Mouse (Mus musculus): Measurements from ENCODE around the gene Ugt1a6a. TPM values are rescaled to one million over a fixed set of nuclear protein-coding genes. Genes with fewer than 3 reads are reported as not detected.
"Not testable (repeated sequence)": the region's sequence is repeated elsewhere in the genome, so short reads cannot be mapped to it uniquely, and the experiment has no call there.

Ugt1a6a gene
- total RNA-seq, 2 experiments from 2014 or later: 0.40 TPM; not detected in 1

GRCm38 (mm10) chr1:88130223-88130622 lies 4.4 kb upstream of the Ugt1a6a start:
- DNase-seq (ENCODE audit: low spot score in 2 of 2); intact Hi-C loops (cut with DNase I): not testable (repeated sequence)

DNA sequence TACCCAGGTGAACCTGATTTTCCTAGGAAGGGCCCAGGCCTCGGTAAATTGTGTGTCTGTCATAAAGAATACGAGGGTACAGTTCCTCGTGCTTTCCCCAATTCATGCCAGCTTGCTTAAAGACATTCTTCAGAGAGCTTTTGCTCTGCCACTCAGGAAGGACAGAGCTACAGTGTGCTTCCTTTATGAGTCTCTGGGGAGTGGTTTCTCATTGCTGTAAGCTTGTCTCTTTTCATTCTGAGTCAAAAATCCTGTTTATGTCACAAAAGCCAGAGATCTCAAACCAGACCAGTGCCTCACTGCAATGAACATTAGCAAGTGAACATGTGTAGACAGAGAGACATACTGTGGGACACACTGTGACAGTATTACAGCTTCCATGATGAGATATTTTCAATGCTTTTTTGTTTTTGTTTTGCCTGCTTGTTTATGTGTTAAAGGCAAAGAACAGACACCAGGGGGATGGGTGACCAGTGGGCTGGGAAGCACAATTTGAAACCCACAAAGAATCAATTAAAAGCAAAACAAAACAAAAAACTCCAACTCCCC lies 627 bp upstream of the Ugt1a6a start:
- intact Hi-C loops (cut with DNase I): no loop called here

DNA sequence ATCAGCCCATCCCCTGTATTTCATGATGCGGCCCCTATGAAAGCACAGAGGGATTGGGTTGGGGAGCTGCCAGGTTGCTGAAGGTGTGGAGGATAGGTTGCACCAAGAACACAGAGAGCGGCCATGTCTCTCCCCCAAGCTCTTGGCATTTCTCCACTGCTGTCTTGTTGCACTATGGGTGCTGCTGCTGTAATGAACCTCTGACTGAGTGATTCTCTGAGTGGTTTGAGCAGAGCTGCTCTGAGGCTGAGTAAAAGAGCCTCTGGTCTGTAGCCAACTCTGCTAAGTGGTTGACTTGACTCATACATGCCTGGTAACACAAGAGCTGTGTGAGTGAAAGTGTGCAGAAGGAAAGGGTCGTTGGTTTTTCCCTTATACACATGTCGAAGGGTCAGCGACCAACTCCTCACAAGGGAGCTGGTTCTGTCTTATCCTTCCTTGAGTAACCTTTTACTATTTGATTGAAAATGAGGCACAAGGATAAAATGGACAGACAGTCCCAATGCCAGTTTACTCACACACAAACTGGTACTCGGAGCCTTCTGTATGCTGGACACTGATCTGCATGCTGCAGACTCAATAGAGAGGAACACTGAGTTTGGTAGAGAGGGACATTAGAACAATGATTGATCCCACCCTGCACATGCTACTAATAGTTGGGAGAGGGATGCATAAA lies 758 bp downstream of the Ugt1a6a start:
- intact Hi-C loops (cut with DNase I); DNase-seq (ENCODE audit: low spot score in 2 of 2): not testable (repeated sequence)

More for the DNA sequence above, 627 bp upstream of the Ugt1a6a start:
- no peak for DNase-seq (ENCODE audit: low spot score in 2 of 2)

DNA sequence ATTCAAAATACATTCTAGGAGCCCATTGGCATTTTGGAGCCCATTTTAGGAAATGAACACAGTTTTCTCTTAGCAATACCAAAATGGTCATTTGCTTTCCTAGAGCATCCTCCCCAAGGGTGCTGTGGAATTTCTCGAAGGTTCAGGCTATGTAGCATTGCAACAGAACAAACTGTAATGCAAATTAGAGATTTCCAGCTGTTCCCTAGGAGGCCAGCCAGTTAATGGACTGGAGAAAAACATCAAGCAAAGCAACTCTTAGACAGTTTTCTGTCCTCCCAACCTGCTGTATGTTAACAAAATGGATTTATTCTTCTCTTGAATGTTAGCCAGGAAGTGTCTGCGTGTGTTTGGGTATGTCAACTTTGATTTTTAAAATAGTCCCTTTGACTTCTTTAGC lies 2.0 kb downstream of the Ugt1a6a start:
- intact Hi-C loops (cut with DNase I): no loop called here
- no peak for DNase-seq (ENCODE audit: low spot score in 2 of 2)

- intact Hi-C loops (cut with DNase I): no loop called here
These were observed 2.7 kb downstream of the Ugt1a6a start for GRCm38 (mm10) chr1:88137264-88137663.

GRCm38 (mm10) chr1:88138145-88138544 lies 3.5 kb downstream of the Ugt1a6a start:
- DNase-seq (ENCODE audit: low spot score in 2 of 2): no peak
- intact Hi-C loops (cut with DNase I): no loop called here

More at GRCm38 (mm10) chr1:88137264-88137663, 2.7 kb downstream of the Ugt1a6a start:
- DNase-seq (ENCODE audit: low spot score in 2 of 2): no peak

- not testable (repeated sequence) for DNase-seq (ENCODE audit: low spot score in 2 of 2)
- intact Hi-C loops (cut with DNase I): loop anchor here (10.0 kb wide), 1 partner anchor 136 kb away; the partner anchor contains the start of gene Usp40
These were observed 5.9 kb downstream of the Ugt1a6a start for GRCm38 (mm10) chr1:88140492-88140891.

DNA sequence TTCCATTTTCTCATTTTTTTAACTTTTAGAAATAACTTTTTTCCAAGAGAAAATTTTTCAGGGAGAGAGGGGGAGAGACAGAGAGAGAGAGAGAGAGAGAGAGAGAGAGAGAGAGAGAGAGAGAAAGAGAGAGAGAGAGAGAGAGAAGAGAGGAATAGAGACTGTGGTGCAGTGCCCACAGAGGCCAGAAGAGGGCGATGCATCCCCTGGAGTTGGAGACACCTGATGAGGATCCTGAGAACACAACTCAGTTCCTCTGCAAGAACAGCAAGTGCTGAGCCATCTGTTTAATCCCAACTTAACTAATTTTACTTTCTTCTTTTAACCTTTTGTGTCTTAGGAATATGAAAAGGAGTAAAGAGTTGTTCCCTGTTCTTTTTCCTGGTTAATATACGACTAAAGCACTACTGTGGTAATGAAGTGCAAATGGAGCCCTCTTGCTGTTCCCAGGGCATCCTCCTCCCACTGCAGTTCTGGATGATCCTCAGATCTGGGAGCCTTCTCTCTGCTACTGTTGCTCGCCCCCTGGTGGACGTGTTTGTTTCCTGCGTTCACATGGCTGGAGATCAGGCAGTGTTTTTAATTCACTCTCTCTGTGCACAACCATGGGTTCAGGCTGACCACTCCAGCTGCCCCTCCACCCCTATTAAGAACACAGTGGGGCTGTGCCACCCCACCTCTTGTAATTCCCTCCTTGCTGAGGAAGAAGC lies 9.5 kb downstream of the Ugt1a6a start:
- intact Hi-C loops (cut with DNase I): loop anchor here (10.0 kb wide), 1 partner anchor 139 kb away; the partner anchor contains the start of gene Usp40
- peak; percentile 43 to 45 for DNase-seq (ENCODE audit: low spot score in 2 of 2)

- intact Hi-C loops (cut with DNase I): loop anchor here (10.0 kb wide), 1 partner anchor 140 kb away; the partner anchor contains the start of gene Usp40
- DNase-seq (ENCODE audit: low spot score in 2 of 2): not testable (repeated sequence)
These were observed 10.7 kb downstream of the Ugt1a6a start for GRCm38 (mm10) chr1:88145278-88145677.

DNA sequence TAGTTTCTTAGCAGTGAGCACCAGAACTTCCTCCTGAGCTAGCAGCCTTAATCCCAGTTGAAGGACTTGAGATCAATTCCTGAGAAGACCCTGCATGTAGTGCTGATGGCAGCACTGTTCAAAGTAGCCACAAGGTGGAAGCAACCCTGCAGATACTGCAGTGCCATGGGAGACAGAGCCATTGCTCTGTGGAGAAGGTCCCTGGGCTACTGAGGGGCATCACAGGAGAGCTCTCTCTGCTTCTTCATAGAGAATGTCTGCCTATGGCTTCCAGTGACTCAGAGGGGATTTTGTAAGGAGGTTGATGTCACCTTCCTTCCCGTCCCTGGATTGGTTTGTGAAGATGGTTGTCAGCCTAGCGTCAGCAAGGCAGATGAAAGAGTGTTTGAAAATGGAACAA lies 15.5 kb downstream of the Ugt1a6a start:
- not testable (repeated sequence) for DNase-seq (ENCODE audit: low spot score in 2 of 2)
- intact Hi-C loops (cut with DNase I): loop anchor here (5.0 kb wide), 1 partner anchor 137 kb away; no protein-coding TSS in a partner anchor

DNA sequence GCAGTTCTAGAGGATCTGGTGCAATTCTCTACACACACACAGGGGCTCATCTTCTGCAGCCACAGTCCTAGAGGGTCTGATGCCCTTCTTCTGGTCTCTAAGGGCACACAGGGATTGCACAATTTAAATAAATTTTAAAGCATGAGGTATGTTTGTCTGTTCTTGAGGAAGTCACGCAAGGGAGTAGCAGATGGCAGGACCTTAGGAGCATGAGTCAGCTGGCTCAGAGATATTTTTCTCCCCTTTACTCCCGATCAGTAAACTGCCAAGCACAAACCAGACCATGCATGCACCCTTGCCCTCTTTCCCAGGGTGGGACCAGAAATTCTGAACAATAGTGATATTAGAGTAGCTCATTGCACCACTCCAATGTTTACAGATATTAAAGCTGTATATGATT lies 23.8 kb downstream of the Ugt1a6a start:
- no peak for DNase-seq (ENCODE audit: low spot score in 2 of 2)
- intact Hi-C loops (cut with DNase I): no loop called here

GRCm38 (mm10) chr1:88165711-88166110 lies 31.1 kb downstream of the Ugt1a6a start, which contains the start of gene Ugt1a5:
Gene Ugt1a5, plus strand, starts transcription at chr1:88166012.
- DNase-seq (ENCODE audit: low spot score in 2 of 2): no peak
- intact Hi-C loops (cut with DNase I): no loop called here

GRCm38 (mm10) chr1:88172190-88172589 lies 37.6 kb downstream of the Ugt1a6a start:
- intact Hi-C loops (cut with DNase I); DNase-seq (ENCODE audit: low spot score in 2 of 2): not testable (repeated sequence)

- intact Hi-C loops (cut with DNase I): no loop called here
- no peak for DNase-seq (ENCODE audit: low spot score in 2 of 2)
These were observed 45.0 kb downstream of the Ugt1a6a start for GRCm38 (mm10) chr1:88179657-88180056.

- intact Hi-C loops (cut with DNase I): no loop called here
- no peak for DNase-seq (ENCODE audit: low spot score in 2 of 2)
These were observed 51.8 kb downstream of the Ugt1a6a start for GRCm38 (mm10) chr1:88186325-88186935.

GRCm38 (mm10) chr1:88192136-88192535 lies 57.5 kb downstream of the Ugt1a6a start:
- DNase-seq (ENCODE audit: low spot score in 2 of 2): no peak
- intact Hi-C loops (cut with DNase I): no loop called here

GRCm38 (mm10) chr1:88195687-88196086 lies 61.1 kb downstream of the Ugt1a6a start:
- no peak for DNase-seq (ENCODE audit: low spot score in 2 of 2)

DNA sequence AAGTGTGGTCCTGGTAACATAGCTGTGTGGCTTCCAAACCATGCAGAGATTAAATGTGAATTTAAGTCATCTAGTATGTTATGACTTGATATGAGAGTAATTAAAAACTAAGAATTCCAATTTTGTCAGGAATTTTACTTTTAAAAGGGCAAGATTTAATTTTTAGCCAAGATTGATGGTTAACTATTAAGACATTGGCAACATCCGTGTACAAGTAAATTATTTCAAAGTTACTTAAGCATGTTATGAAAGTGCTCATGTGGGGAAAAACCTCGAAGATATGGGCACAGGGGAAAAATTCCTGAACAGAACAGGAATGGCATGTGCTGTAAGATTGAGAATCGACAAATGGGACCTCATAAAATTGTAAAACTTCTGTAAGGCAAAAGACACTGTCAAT lies 62.8 kb downstream of the Ugt1a6a start:
- no peak for DNase-seq (ENCODE audit: low spot score in 2 of 2)
- intact Hi-C loops (cut with DNase I): no loop called here

More at GRCm38 (mm10) chr1:88195687-88196086, 61.1 kb downstream of the Ugt1a6a start:
- intact Hi-C loops (cut with DNase I): no loop called here

GRCm38 (mm10) chr1:88199996-88200395 lies 65.4 kb downstream of the Ugt1a6a start:
- DNase-seq (ENCODE audit: low spot score in 2 of 2): no peak
- intact Hi-C loops (cut with DNase I): no loop called here

- no peak for DNase-seq (ENCODE audit: low spot score in 2 of 2)
- intact Hi-C loops (cut with DNase I): no loop called here
These were observed 65.8 kb downstream of the Ugt1a6a start, which contains the start of gene Ugt1a2 for GRCm38 (mm10) chr1:88200456-88200855. Gene Ugt1a2, plus strand, starts transcription at chr1:88200601.
